Mouse (Mus musculus) stomach, embryonic 15.5 days (tissue): ENCODE measurements at regions not wholly inside any gene's neighbourhood (a gene's known extent, or its start where the extent isn't known, plus 50 kb on each side); places are given as distances from the start of the nearest gene placed in this dataset.

Experiments used
- ATAC-seq: fragments of 200-750 bp; cut with Nextera tagmentation; 2 replicates; pipeline ENCODE4 v1.8.0; 2017; ENCODE audit warnings: low read depth, moderate number of reproducible peaks, moderate TSS enrichment; ENCODE audit not compliant: insufficient read depth, low FRiP score
- H3K27ac ChIP-seq: fragments of 300-500 bp; sonication (generic); 2 replicates; pipeline ENCODE4 v1.5.1; 2015; ENCODE audit warnings: mild to moderate bottlenecking, inconsistent platforms
- H3K27me3 ChIP-seq: fragments of 300-500 bp; sonication (generic); replicated peaks from 2 replicates; pipeline ENCODE4 v1.6.1; 2015; ENCODE audit warnings: inconsistent platforms
- H3K36me3 ChIP-seq: fragments of 300-500 bp; sonication (generic); 2 replicates; pipeline ENCODE4 v1.6.1; 2015; ENCODE audit warnings: inconsistent platforms
- H3K4me1 ChIP-seq: fragments of 300-500 bp; sonication (generic); 2 replicates; pipeline ENCODE4 v1.6.1; 2015; ENCODE audit warnings: inconsistent platforms
- H3K4me2 ChIP-seq: fragments of 300-500 bp; sonication (generic); 2 replicates; pipeline ENCODE4 v1.6.1; 2015; ENCODE audit warnings: mild to moderate bottlenecking, inconsistent platforms
- H3K4me3 ChIP-seq: fragments of 300-500 bp; sonication (generic); replicated peaks from 2 replicates; pipeline ENCODE4 v1.5.1; 2015; ENCODE audit warnings: inconsistent platforms
- H3K9ac ChIP-seq: fragments of 300-500 bp; sonication (generic); 2 replicates; pipeline ENCODE4 v1.6.1; 2015; ENCODE audit warnings: inconsistent platforms
- H3K9me3 ChIP-seq: fragments of 300-500 bp; sonication (generic); 2 replicates; pipeline ENCODE4 v1.6.1; 2016; ENCODE audit warnings: inconsistent platforms
- WGBS: fragments of 180-500 bp; shearing (Covaris S2); methylation state at CpG from one replicate; pipeline ENCODE4 v1.1.7; 2015; 5-methylcytosine and 5-hydroxymethylcytosine counted together

- H3K27me3 ChIP-seq, result no peaks in the 10 kb centered on the region
- no peaks in the 10 kb centered on the region for H3K4me1 ChIP-seq
- ATAC-seq, result peak; percentile 28; the same call in 1 of the 2 replicates
- no peak overlapping the region for H3K4me3 ChIP-seq
- no peak overlapping the region for H3K27ac ChIP-seq
- no peak overlapping the region for H3K9ac ChIP-seq
- 85% methylated on average over 3 of the region's 3 CpGs for WGBS
- H3K9me3 ChIP-seq, result no peaks in the 10 kb centered on the region
- no peaks in the 10 kb centered on the region for H3K36me3 ChIP-seq
- no peak overlapping the region for H3K4me2 ChIP-seq
Observed at GRCm38 (mm10) chr14:76649927-76650326, 93.2 kb upstream of the Serp2 start.

- Histone ChIP-seq H3K4me3 (no peak overlapping the region), H3K9ac (no peak overlapping the region), H3K4me1 (no peaks in the 10 kb centered on the region), H3K27ac (no peak overlapping the region), H3K9me3 (no peaks in the 10 kb centered on the region), H3K27me3 (no peaks in the 10 kb centered on the region), H3K36me3 (no peaks in the 10 kb centered on the region), H3K4me2 (no peak overlapping the region)
- ATAC-seq, result no peak
- WGBS, result 72% methylated on average over 3 of the region's 3 CpGs
Observed at GRCm38 (mm10) chr14:76644716-76645115, 88.0 kb upstream of the Serp2 start.

- H3K9ac ChIP-seq, result no peak overlapping the region
- H3K4me2 ChIP-seq, result no peak overlapping the region
- H3K4me1 ChIP-seq, result no peaks in the 10 kb centered on the region
- H3K36me3 ChIP-seq, result no peaks in the 10 kb centered on the region
- no peak overlapping the region for H3K27ac ChIP-seq
- H3K27me3 ChIP-seq, result no peaks in the 10 kb centered on the region
- H3K4me3 ChIP-seq, result no peak overlapping the region
- ATAC-seq, result no peak
- 89% methylated on average over 4 of the region's 4 CpGs for WGBS
- no peaks in the 10 kb centered on the region for H3K9me3 ChIP-seq
Observed at GRCm38 (mm10) chr14:76641752-76642529, 85.3 kb upstream of the Serp2 start.

- Histone ChIP-seq H3K4me2 (no peak overlapping the region), H3K27ac (no peak overlapping the region), H3K9ac (no peak overlapping the region), H3K4me1 (0 out of 2 replicates have a peak, but pooled peaks cover 4% of the 10 kb centered on the region), H3K4me3 (no peak overlapping the region), H3K36me3 (no peaks in the 10 kb centered on the region), H3K9me3 (no peaks in the 10 kb centered on the region), H3K27me3 (no peaks in the 10 kb centered on the region)
- WGBS, result 53% methylated on average over 6 of the region's 6 CpGs
- no peak for ATAC-seq
Observed at GRCm38 (mm10) chr14:76633170-76633569, 76.5 kb upstream of the Serp2 start.

- H3K4me3 ChIP-seq, result no peak overlapping the region
- H3K9me3 ChIP-seq, result no peaks in the 10 kb centered on the region
- H3K36me3 ChIP-seq, result no peaks in the 10 kb centered on the region
- ATAC-seq, result no peak
- no peaks in the 10 kb centered on the region for H3K27me3 ChIP-seq
- H3K4me1 ChIP-seq, result 0 out of 2 replicates have a peak, but pooled peaks cover 4% of the 10 kb centered on the region
- H3K9ac ChIP-seq, result no peak overlapping the region
- no peak overlapping the region for H3K4me2 ChIP-seq
- no peak overlapping the region for H3K27ac ChIP-seq
- WGBS, result 70% methylated on average over 6 of the region's 6 CpGs
Observed at GRCm38 (mm10) chr14:76632763-76633162, 76.1 kb upstream of the Serp2 start.

DNA sequence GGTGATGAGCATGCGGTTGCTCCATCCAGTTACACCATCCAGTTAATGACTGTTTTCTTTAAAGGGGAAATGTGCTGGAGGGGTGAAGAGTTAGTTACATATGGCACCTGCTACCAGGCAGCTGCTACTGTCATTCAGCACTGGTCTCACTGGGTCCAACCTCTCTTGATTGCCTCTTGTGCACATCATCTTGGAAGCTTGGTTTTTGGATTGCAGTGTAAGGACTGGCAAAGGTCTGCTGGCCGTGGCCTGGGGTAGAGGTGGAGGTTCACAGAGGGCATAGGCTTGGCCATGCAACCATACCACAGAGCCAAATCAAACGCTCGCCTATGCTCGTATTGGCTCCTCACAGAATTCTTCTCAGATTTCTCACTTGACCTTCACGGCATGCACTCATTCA is 75.1 kb upstream of the Serp2 start:
- 77% methylated on average over 6 of the region's 6 CpGs for WGBS
- Histone ChIP-seq H3K9ac (no peak overlapping the region), H3K36me3 (no peaks in the 10 kb centered on the region), H3K4me3 (no peak overlapping the region), H3K27me3 (no peaks in the 10 kb centered on the region), H3K9me3 (no peaks in the 10 kb centered on the region), H3K4me2 (no peak overlapping the region), H3K4me1 (0 out of 2 replicates have a peak, but pooled peaks cover 4% of the 10 kb centered on the region), H3K27ac (no peak overlapping the region)
- ATAC-seq, result no peak

DNA sequence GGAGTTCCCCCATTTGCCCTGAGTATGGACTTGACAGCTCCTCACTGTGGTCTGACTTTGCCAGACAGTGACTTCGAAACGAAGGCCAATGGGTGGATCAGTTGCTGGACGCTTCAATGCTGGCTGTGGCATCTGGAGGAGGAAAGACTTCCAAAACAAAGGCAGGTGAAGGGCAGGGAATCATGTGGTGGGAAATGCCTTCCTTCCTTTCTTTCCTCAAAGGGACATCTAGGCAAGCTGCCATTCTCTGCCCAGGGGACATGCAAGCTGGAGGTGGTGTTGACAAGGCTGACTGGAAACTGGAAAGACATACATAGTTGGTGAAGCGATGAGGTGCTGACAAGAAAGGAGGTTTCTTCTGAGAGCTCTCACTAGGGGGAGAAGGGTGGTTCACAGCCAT is 74.5 kb upstream of the Serp2 start:
- 0 out of 2 replicates have a peak, but pooled peaks cover 4% of the 10 kb centered on the region for H3K4me1 ChIP-seq
- H3K4me3 ChIP-seq, result no peak overlapping the region
- H3K27me3 ChIP-seq, result no peaks in the 10 kb centered on the region
- 0 out of 2 replicates have a peak, but pooled peaks have one; percentile 19 for ATAC-seq
- H3K36me3 ChIP-seq, result no peaks in the 10 kb centered on the region
- 82% methylated on average over 4 of the region's 4 CpGs for WGBS
- no peak overlapping the region for H3K4me2 ChIP-seq
- no peak overlapping the region for H3K27ac ChIP-seq
- H3K9ac ChIP-seq, result no peak overlapping the region
- H3K9me3 ChIP-seq, result no peaks in the 10 kb centered on the region

GRCm38 (mm10) chr14:76629913-76630478 is 73.3 kb upstream of the Serp2 start:
- no peak overlapping the region for H3K4me3 ChIP-seq
- WGBS, result 72% methylated on average over 11 of the region's 11 CpGs
- peaks cover 12% of the 10 kb centered on the region for H3K4me1 ChIP-seq
- H3K9me3 ChIP-seq, result no peaks in the 10 kb centered on the region
- no peak overlapping the region for H3K27ac ChIP-seq
- no peaks in the 10 kb centered on the region for H3K27me3 ChIP-seq
- H3K9ac ChIP-seq, result no peak overlapping the region
- no peak for ATAC-seq
- H3K36me3 ChIP-seq, result no peaks in the 10 kb centered on the region
- H3K4me2 ChIP-seq, result no peak overlapping the region

- H3K4me3 ChIP-seq, result no peak overlapping the region
- H3K9me3 ChIP-seq, result no peaks in the 10 kb centered on the region
- no peak overlapping the region for H3K9ac ChIP-seq
- no peak overlapping the region for H3K4me2 ChIP-seq
- peaks cover 25% of the 10 kb centered on the region for H3K4me1 ChIP-seq
- no peaks in the 10 kb centered on the region for H3K27me3 ChIP-seq
- no peak overlapping the region for H3K27ac ChIP-seq
- ATAC-seq, result no peak
- no peaks in the 10 kb centered on the region for H3K36me3 ChIP-seq
- 79% methylated on average over 10 of the region's 10 CpGs for WGBS
Observed at GRCm38 (mm10) chr14:76628182-76628892, 71.6 kb upstream of the Serp2 start.

DNA sequence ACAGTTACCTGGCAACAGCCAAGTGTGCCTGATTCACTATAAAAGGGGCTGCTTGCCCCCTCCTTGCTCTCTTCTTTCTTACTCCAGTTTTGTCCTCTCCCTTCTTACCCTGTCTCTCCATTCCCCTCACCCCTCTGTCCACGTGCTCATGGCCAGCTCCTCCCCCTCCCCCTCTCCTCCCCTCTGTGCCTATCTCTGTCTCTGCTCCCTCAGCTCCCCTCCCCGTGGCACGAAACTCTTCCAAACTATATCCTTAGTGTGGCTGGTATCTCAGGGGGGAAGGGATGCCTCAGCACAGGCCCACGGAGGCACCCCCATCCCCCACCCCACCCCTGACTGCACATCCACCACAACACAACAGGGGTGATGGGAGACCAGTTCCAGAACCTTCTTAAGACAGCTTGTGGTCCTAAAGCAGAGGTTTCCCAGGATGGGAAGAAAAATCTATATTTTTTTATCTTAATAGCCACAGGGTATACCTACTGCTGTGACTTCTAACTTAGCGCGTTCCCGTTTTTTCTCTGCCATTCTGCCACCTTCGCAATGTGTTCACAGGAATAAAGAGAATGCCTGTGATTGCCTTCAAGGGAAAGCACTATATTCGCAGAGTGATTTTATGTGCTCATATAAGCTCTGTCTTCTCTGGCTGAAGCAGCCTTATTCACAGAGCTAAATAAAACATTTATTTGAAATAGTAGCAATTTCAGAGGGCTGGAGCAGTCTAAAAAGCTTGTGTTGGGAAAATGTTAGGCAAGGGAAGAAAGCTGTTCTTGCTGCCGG is 69.1 kb upstream of the Serp2 start:
- H3K36me3 ChIP-seq, result no peaks in the 10 kb centered on the region
- no peak for ATAC-seq
- H3K9ac ChIP-seq, result no peak overlapping the region
- H3K9me3 ChIP-seq, result no peaks in the 10 kb centered on the region
- H3K4me3 ChIP-seq, result no peak overlapping the region
- H3K4me2 ChIP-seq, result no peak overlapping the region
- no peaks in the 10 kb centered on the region for H3K27me3 ChIP-seq
- WGBS, result 56% methylated on average over 10 of the region's 10 CpGs
- H3K4me1 ChIP-seq, result peaks cover 39% of the 10 kb centered on the region
- peak overlapping the region; percentile 27; the same call in 1 of the 2 replicates for H3K27ac ChIP-seq

DNA sequence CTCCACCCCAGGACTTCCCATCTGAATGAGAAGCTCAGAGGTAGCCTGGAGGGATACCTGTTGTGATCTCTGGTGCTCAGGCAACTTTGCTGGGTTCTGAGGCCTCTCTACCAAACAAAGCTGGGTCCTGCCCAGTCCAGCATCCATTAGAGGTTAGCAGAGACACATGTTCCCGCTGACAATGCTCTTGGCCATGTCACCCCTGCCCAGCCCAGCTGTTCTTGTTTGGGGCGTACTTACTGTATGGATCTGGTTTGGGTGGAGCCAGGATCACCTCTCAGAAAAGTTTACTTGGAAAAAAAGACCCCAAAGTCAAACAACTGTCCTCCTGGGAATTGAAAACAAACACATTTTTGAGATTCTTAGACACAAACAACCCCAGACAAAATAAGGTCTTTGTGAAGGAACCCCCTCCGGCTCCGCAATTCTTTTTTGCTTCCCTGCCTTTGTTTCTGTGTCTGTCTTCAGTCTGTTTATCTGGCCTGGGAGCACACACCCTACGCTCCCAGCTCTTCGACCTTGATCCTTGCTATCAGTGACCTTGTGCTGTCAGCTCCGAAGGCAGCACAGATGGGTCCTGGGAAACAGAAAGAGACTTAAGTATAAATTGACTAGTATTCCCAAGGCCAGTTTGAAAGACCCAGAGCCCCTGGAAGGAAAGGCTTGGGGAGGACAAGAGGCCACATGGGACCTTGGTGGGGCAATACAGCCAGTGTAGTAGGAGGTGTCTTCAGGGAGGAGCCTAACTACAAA is 68.1 kb upstream of the Serp2 start:
- no peaks in the 10 kb centered on the region for H3K9me3 ChIP-seq
- H3K36me3 ChIP-seq, result no peaks in the 10 kb centered on the region
- no peak overlapping the region for H3K4me2 ChIP-seq
- no peaks in the 10 kb centered on the region for H3K27me3 ChIP-seq
- whole genome bisulfite sequencing, result 44% methylated on average over 7 of the region's 7 CpGs
- no peak overlapping the region for H3K9ac ChIP-seq
- H3K27ac ChIP-seq, result 0 out of 2 replicates have a peak overlapping the region, but pooled peaks have one; percentile 26
- H3K4me3 ChIP-seq, result no peak overlapping the region
- no peak for ATAC-seq
- H3K4me1 ChIP-seq, result peaks cover 38% of the 10 kb centered on the region
